Mouse (Mus musculus) lung, embryonic 16.5 days (tissue): ENCODE data around the gene Itpripl2. TPM values are rescaled to one million over a fixed set of nuclear protein-coding genes. Genes with fewer than 3 reads are reported as not detected.

Source experiments
- ATAC-seq: fragments of 200-750 bp; cut with Nextera tagmentation; 2 replicates; pipeline ENCODE4 v1.8.0; 2017; ENCODE audit warnings: low read depth, mild to moderate bottlenecking, moderate library complexity
- H3K27ac ChIP-seq: fragments of 300-500 bp; sonication (generic); 2 replicates; pipeline ENCODE4 v1.5.1; 2014; ENCODE audit warnings: mild to moderate bottlenecking, control low read depth, low read length
- H3K27me3 ChIP-seq: fragments of 300-500 bp; sonication (generic); 2 replicates; pipeline ENCODE4 v1.6.1; 2014; ENCODE audit warnings: low read depth, low read length, mixed read lengths; ENCODE audit not compliant: control insufficient read depth, insufficient read depth
- H3K36me3 ChIP-seq: fragments of 300-500 bp; sonication (generic); 2 replicates; pipeline ENCODE4 v1.6.1; 2014; ENCODE audit warnings: low read length; ENCODE audit not compliant: control insufficient read depth, insufficient read depth
- H3K4me1 ChIP-seq: fragments of 300-500 bp; sonication (generic); replicated peaks from 2 replicates; pipeline ENCODE4 v1.6.1; 2014; ENCODE audit warnings: low read length, mixed read lengths; ENCODE audit not compliant: control insufficient read depth, insufficient read depth
- H3K4me2 ChIP-seq: fragments of 300-500 bp; sonication (generic); 2 replicates; pipeline ENCODE4 v1.6.1; 2014; ENCODE audit warnings: low read depth, low read length, control low read depth
- H3K4me3 ChIP-seq: fragments of 300-500 bp; sonication (generic); 2 replicates; pipeline ENCODE4 v1.5.1; 2014; ENCODE audit warnings: mild to moderate bottlenecking, low read length, control low read depth
- H3K9ac ChIP-seq: fragments of 300-500 bp; sonication (generic); 2 replicates; pipeline ENCODE4 v1.6.1; 2014; ENCODE audit warnings: low read length, control low read depth
- H3K9me3 ChIP-seq: fragments of 300-500 bp; sonication (generic); 2 replicates; pipeline ENCODE4 v1.6.1; 2016; ENCODE audit warnings: low read length; ENCODE audit not compliant: control insufficient read depth
- WGBS: fragments of 180-500 bp; shearing (Covaris S2); extraction: QIAGEN DNeasy Blood & Tissue Kit; methylation state at CpG from one replicate; pipeline ENCODE4 v1.1.7; 2014; 5-methylcytosine and 5-hydroxymethylcytosine counted together
- polyA plus RNA-seq: library from polyadenylated mRNA; unstranded; fragments of >200 nt; fragmentation: Nextera tagmentation; extraction: Ambion mirVana; gene quantifications from 2 replicates; pipeline ENCODE4 v1.2.1, GENCODE M21; 2015

The Itpripl2 gene
- polyA plus RNA-seq, 1 experiment from 2014 or later: 6.9 TPM

GRCm38 (mm10) chr7:118517819-118518218 is 26.0 kb upstream of the Itpripl2 start:
- Histone ChIP-seq H3K4me3 (no peak overlapping the region), H3K9me3 (no peaks in the 10 kb centered on the region), H3K9ac (no peak overlapping the region), H3K4me2 (no peak overlapping the region), H3K27me3 (no peaks in the 10 kb centered on the region), H3K27ac (no peak overlapping the region), H3K4me1 (no peaks in the 10 kb centered on the region), H3K36me3 (no peaks in the 10 kb centered on the region)
- ATAC-seq: peak; percentile 31; the same call in 1 of the 2 replicates
- 58% methylated on average over 2 of the region's 2 CpGs for WGBS

- no peaks in the 10 kb centered on the region for H3K9me3 ChIP-seq
- no peak overlapping the region for H3K27ac ChIP-seq
- no peak for ATAC-seq
- no peak overlapping the region for H3K4me3 ChIP-seq
- H3K9ac ChIP-seq: no peak overlapping the region
- WGBS: 67% methylated on average over 7 of the region's 7 CpGs
- no peaks in the 10 kb centered on the region for H3K36me3 ChIP-seq
- H3K27me3 ChIP-seq: no peaks in the 10 kb centered on the region
- H3K4me2 ChIP-seq: no peak overlapping the region
- H3K4me1 ChIP-seq: no peaks in the 10 kb centered on the region
Observed at GRCm38 (mm10) chr7:118508556-118508955, 16.8 kb upstream of the Itpripl2 start.

- Histone ChIP-seq H3K36me3 (no peaks in the 10 kb centered on the region), H3K9ac (no peak overlapping the region), H3K27ac (no peak overlapping the region), H3K27me3 (no peaks in the 10 kb centered on the region), H3K9me3 (no peaks in the 10 kb centered on the region), H3K4me1 (no peaks in the 10 kb centered on the region), H3K4me2 (no peak overlapping the region), H3K4me3 (no peak overlapping the region)
- 54% methylated on average over 4 of the region's 4 CpGs for WGBS
- peak; percentile 36; the same call in 1 of the 2 replicates for ATAC-seq
Observed at GRCm38 (mm10) chr7:118503844-118504243, 12.1 kb upstream of the Itpripl2 start.

- no peaks in the 10 kb centered on the region for H3K36me3 ChIP-seq
- H3K4me3 ChIP-seq: no peak overlapping the region
- no peak for ATAC-seq
- no peaks in the 10 kb centered on the region for H3K4me1 ChIP-seq
- WGBS: 67% methylated on average over 8 of the region's 8 CpGs
- H3K27ac ChIP-seq: no peak overlapping the region
- no peaks in the 10 kb centered on the region for H3K9me3 ChIP-seq
- no peaks in the 10 kb centered on the region for H3K27me3 ChIP-seq
- no peak overlapping the region for H3K9ac ChIP-seq
- H3K4me2 ChIP-seq: no peak overlapping the region
Observed at GRCm38 (mm10) chr7:118502333-118502732, 10.6 kb upstream of the Itpripl2 start.

GRCm38 (mm10) chr7:118499784-118500435 is 8.1 kb upstream of the Itpripl2 start:
- Histone ChIP-seq H3K36me3 (no peaks in the 10 kb centered on the region), H3K27me3 (no peaks in the 10 kb centered on the region), H3K27ac (no peak overlapping the region), H3K9ac (no peak overlapping the region), H3K9me3 (no peaks in the 10 kb centered on the region), H3K4me3 (no peak overlapping the region), H3K4me1 (no peaks in the 10 kb centered on the region), H3K4me2 (no peak overlapping the region)
- no peak for ATAC-seq
- WGBS: 55% methylated on average over 7 of the region's 7 CpGs

- Histone ChIP-seq H3K4me3 (no peak overlapping the region), H3K4me1 (no peaks in the 10 kb centered on the region), H3K4me2 (no peak overlapping the region), H3K27me3 (no peaks in the 10 kb centered on the region), H3K9ac (no peak overlapping the region), H3K36me3 (no peaks in the 10 kb centered on the region), H3K27ac (no peak overlapping the region), H3K9me3 (no peaks in the 10 kb centered on the region)
- 65% methylated on average over 12 of the region's 12 CpGs for WGBS
- ATAC-seq: no peak
Observed at GRCm38 (mm10) chr7:118498984-118499783, 7.4 kb upstream of the Itpripl2 start.

GRCm38 (mm10) chr7:118494892-118495579 is 3.3 kb upstream of the Itpripl2 start:
- no peak overlapping the region for H3K27ac ChIP-seq
- 63% methylated on average over 4 of the region's 4 CpGs for WGBS

GRCm38 (mm10) chr7:118493892-118494291 is 2.1 kb upstream of the Itpripl2 start:
- 61% methylated on average over 9 of the region's 9 CpGs for WGBS
- H3K9me3 ChIP-seq: no peaks in the 10 kb centered on the region

More at GRCm38 (mm10) chr7:118494892-118495579, 3.3 kb upstream of the Itpripl2 start:
- Histone ChIP-seq H3K4me2 (no peak overlapping the region), H3K9me3 (no peaks in the 10 kb centered on the region), H3K4me1 (peaks cover 12% of the 10 kb centered on the region), H3K9ac (no peak overlapping the region), H3K36me3 (0 out of 2 replicates have a peak, but pooled peaks cover 2% of the 10 kb centered on the region), H3K4me3 (no peak overlapping the region), H3K27me3 (no peaks in the 10 kb centered on the region)
- ATAC-seq: no peak

More at GRCm38 (mm10) chr7:118493892-118494291, 2.1 kb upstream of the Itpripl2 start:
- Histone ChIP-seq H3K4me2 (no peak overlapping the region), H3K4me3 (no peak overlapping the region), H3K36me3 (0 out of 2 replicates have a peak, but pooled peaks cover 6% of the 10 kb centered on the region), H3K9ac (no peak overlapping the region), H3K27ac (peak overlapping the region; percentile 39), H3K27me3 (no peaks in the 10 kb centered on the region), H3K4me1 (peaks cover 23% of the 10 kb centered on the region)
- ATAC-seq: peak; percentile 8; the same call in 1 of the 2 replicates
